Comparison of ENCODE assay signal across 7 mouse cellular contexts in genomic region chr13:13538585-13539300, GRCm38 (mm10). TPM values are rescaled to one million over a fixed set of nuclear protein-coding genes. Genes with fewer than 3 reads are reported as not detected.
DNase-seq lines count a peak whose midpoint lies in the region.

No protein-coding gene starts in this region.

- peak overlapping the region; percentile 99 for H3K27ac ChIP-seq in macrophage

- no peak overlapping the region for H3K4me3 ChIP-seq in macrophage (ENCODE audit: inconsistent target)

- H3K36me3 ChIP-seq in macrophage (ENCODE audit: inconsistent target): no peaks in the 10 kb centered on the region

- peak; percentile 14 to 39 for DNase-seq in right cerebral cortex, adult 2 months (ENCODE audit: low spot score in 2 of 2)
- no peak for DNase-seq in right cerebral cortex, adult 18-20 months
- peak; percentile 18 for DNase-seq in adrenal gland, postnatal 25 days
- DNase-seq in gastrocnemius, postnatal 25 days: peak; percentile 28
- DNase-seq in kidney, adult 9 months: peak; percentile 60
- no peak for DNase-seq in thymus, postnatal 25 days

- 4% methylated on average over 4 of the region's 4 CpGs for WGBS in macrophage (ENCODE audit: missing documents)

- H3K79me2 ChIP-seq in macrophage (ENCODE audit: inconsistent target): no peaks in the 10 kb centered on the region

RNA-seq across cellular contexts. Expression of gene Lyst, which starts 51.5 kb away (rescaled TPM):
- 23.8 and 41.5 TPM in 2 replicates for total RNA-seq in adrenal gland, postnatal 25 days (2021)
- 1 to 10 TPM; 4.1 to 5.9 TPM for total RNA-seq in gastrocnemius, postnatal 25 days (2021)
- total RNA-seq in macrophage (2018; cell fraction: chromatin; rRNA removed): 1,000 to 10,000 TPM in 11 of 26 experiments, 100 to 1,000 TPM in 15; 472 to 1,464 (median 677) TPM
- 100 to 1,000 TPM in 11 of 26 experiments, 10 to 100 TPM in 15; 45.6 to 148 (median 84.8) TPM for total RNA-seq in macrophage (2018; cell fraction: cytosol; rRNA removed)
- total RNA-seq in macrophage (2018; cell fraction: nucleus; rRNA removed): 100 to 1,000 TPM; 185 to 692 (median 358) TPM
- 43.1 to 56.6 TPM (median 48.0 TPM) in 3 replicates for polyA plus RNA-seq in macrophage (2018)

Comparison
In these comparisons a context has a peak if more than half of its experiments do, and no peak if none do; other contexts are left out.
1. DNase-seq: peak in right cerebral cortex, adult 2 months (2 of 2), adrenal gland, postnatal 25 days (single experiment), gastrocnemius, postnatal 25 days (single experiment) and kidney, adult 9 months (single experiment); none in right cerebral cortex, adult 18-20 months (single experiment) and thymus, postnatal 25 days (single experiment).